In genomic region chr6:90434687-90435086, GRCm38 (mm10) we compare ENCODE assay signal across 9 mouse cellular contexts. TPM values are rescaled to one million over a fixed set of nuclear protein-coding genes. Genes with fewer than 3 reads are reported as not detected.
DNase-seq lines count a peak whose midpoint lies in the region; ATAC-seq and TF ChIP-seq lines count a peak whose summit lies in the region.
"Had no signal": no experiment of that assay in that cellular context is flagged by ENCODE, and none has a peak within 500 bp of the region (broad histone marks: within the 10 kb centered on the region; RNA-seq: fewer than 3 reads in every experiment).

No protein-coding gene starts in this region.

- TF ChIP-seq CTCF in hindbrain, postnatal 0 days (IDR thresholded peaks at IDR 0.05; ENCODE audit: low read depth): no peak
- no peak for TF ChIP-seq CTCF in midbrain, postnatal 0 days (IDR thresholded peaks at IDR 0.05)

- no peaks in the 10 kb centered on the region for H3K36me3 ChIP-seq in kidney, embryonic 16.5 days (ENCODE audit: insufficient read depth, low read length)
- no peaks in the 10 kb centered on the region for H3K36me3 ChIP-seq in hindbrain, postnatal 0 days (ENCODE audit: insufficient read depth, low read length)
- no peaks in the 10 kb centered on the region for H3K36me3 ChIP-seq in midbrain, postnatal 0 days (ENCODE audit: insufficient read depth, low read length)
- H3K36me3 ChIP-seq: heart, embryonic 15.5 days had no signal

- no peak overlapping the region for H3K9ac ChIP-seq in kidney, embryonic 16.5 days (replicated peaks; ENCODE audit: low read length)
- no peak overlapping the region for H3K9ac ChIP-seq in hindbrain, postnatal 0 days (replicated peaks; ENCODE audit: low read length)
- H3K9ac ChIP-seq in midbrain, postnatal 0 days (replicated peaks; ENCODE audit: low read length, poor library complexity, severe bottlenecking): no peak overlapping the region
- H3K9ac ChIP-seq: heart, embryonic 15.5 days had no signal

- H3K4me2 ChIP-seq in kidney, embryonic 16.5 days (replicated peaks; ENCODE audit: low read depth, low read length): no peak overlapping the region
- H3K4me2 ChIP-seq in hindbrain, postnatal 0 days (ENCODE audit: low read depth, low read length): no peak overlapping the region
- no peak overlapping the region for H3K4me2 ChIP-seq in midbrain, postnatal 0 days (ENCODE audit: low read depth, low read length, poor library complexity, severe bottlenecking)
- H3K4me2 ChIP-seq: heart, embryonic 15.5 days had no signal

- peak; percentile 47; the same call in 1 of the 2 replicates for ATAC-seq in kidney, embryonic 16.5 days (ENCODE audit: low FRiP score, low TSS enrichment)
- ATAC-seq in erythroblast, adult 5-6 weeks (replicated peaks; ENCODE audit: low FRiP score, poor library complexity, severe bottlenecking): 0 out of 2 replicates have a peak, but pooled peaks have one; percentile 49
- peak; percentile 55; the same call in 1 of the 2 replicates for ATAC-seq in hindbrain, postnatal 0 days
- peak; percentile 52; the same call in 1 of the 2 replicates for ATAC-seq in midbrain, postnatal 0 days (ENCODE audit: low FRiP score)

- H3K4me3 ChIP-seq in kidney, embryonic 16.5 days (ENCODE audit: low read length): no peak overlapping the region
- H3K4me3 ChIP-seq in hindbrain, postnatal 0 days (ENCODE audit: low read length): no peak overlapping the region
- no peak overlapping the region for H3K4me3 ChIP-seq in midbrain, postnatal 0 days (ENCODE audit: low read depth, low read length)
- H3K4me3 ChIP-seq: heart, embryonic 15.5 days had no signal

- DNase-seq in kidney, postnatal 36 days: no peak
- no peak for DNase-seq in hindbrain, postnatal 0 days (ENCODE audit: low spot score)
- no peak for DNase-seq in midbrain, postnatal 0 days (ENCODE audit: low spot score)
- no peak for DNase-seq in heart, adult 11 months
- no peak for DNase-seq in adrenal gland, adult (ENCODE audit: inconsistent age in 2 of 2, low spot score in 1 of 2)
- DNase-seq in layer of hippocampus, postnatal 36 days: no peak

- H3K27ac ChIP-seq in kidney, embryonic 16.5 days (ENCODE audit: low read length): no peak overlapping the region
- no peak overlapping the region for H3K27ac ChIP-seq in hindbrain, postnatal 0 days
- no peak overlapping the region for H3K27ac ChIP-seq in midbrain, postnatal 0 days (ENCODE audit: low read depth, low read length)
- H3K27ac ChIP-seq: heart, embryonic 15.5 days had no signal

- WGBS in kidney, embryonic 16.5 days: 71% methylated on average over 3 of the region's 3 CpGs
- 73% methylated on average over 3 of the region's 3 CpGs for WGBS in hindbrain, postnatal 0 days
- WGBS in midbrain, postnatal 0 days: 75% methylated on average over 3 of the region's 3 CpGs

- 0 out of 2 replicates have a peak, but pooled peaks cover 5% of the 10 kb centered on the region for H3K9me3 ChIP-seq in kidney, embryonic 16.5 days (ENCODE audit: low read length)
- no peaks in the 10 kb centered on the region for H3K9me3 ChIP-seq in hindbrain, postnatal 0 days (ENCODE audit: low read length)
- H3K9me3 ChIP-seq in midbrain, postnatal 0 days (ENCODE audit: low read length): no peaks in the 10 kb centered on the region
- H3K9me3 ChIP-seq: heart, embryonic 15.5 days had no signal

- no peaks in the 10 kb centered on the region for H3K27me3 ChIP-seq in kidney, embryonic 16.5 days (ENCODE audit: insufficient read depth, low read length)
- H3K27me3 ChIP-seq in hindbrain, postnatal 0 days (ENCODE audit: insufficient read depth, low read length): no peaks in the 10 kb centered on the region
- no peaks in the 10 kb centered on the region for H3K27me3 ChIP-seq in midbrain, postnatal 0 days (ENCODE audit: insufficient read depth, low read length)

- no peaks in the 10 kb centered on the region for H3K4me1 ChIP-seq in kidney, embryonic 16.5 days (ENCODE audit: insufficient read depth, low read length)
- no peaks in the 10 kb centered on the region for H3K4me1 ChIP-seq in hindbrain, postnatal 0 days (ENCODE audit: insufficient read depth, low read length)
- H3K4me1 ChIP-seq in midbrain, postnatal 0 days (ENCODE audit: insufficient read depth, low read length): no peaks in the 10 kb centered on the region
- H3K4me1 ChIP-seq: heart, embryonic 15.5 days had no signal

RNA-seq across cellular contexts. Expression of gene Cfap100, which starts 6.1 kb away (rescaled TPM):
- polyA plus RNA-seq in kidney, embryonic 16.5 days (2015; fragmentation: Nextera tagmentation; extraction: Ambion mirVana): 0.49 and 0.62 TPM in 2 replicates
- total RNA-seq in erythroblast, adult 5-6 weeks (2015; ENCODE audit: low replicate concordance): not detected in 2 replicates
- total RNA-seq in erythroblast, adult 5-6 weeks (2017; ENCODE audit: low replicate concordance): not detected in 2 replicates
- total RNA-seq in hindbrain, postnatal 0 days (2014; rRNA removed): 4.2 and 29.4 TPM in 2 replicates
- polyA plus RNA-seq in hindbrain, postnatal 0 days (2015; fragmentation: Nextera tagmentation; extraction: Ambion mirVana): 8.2 and 9.9 TPM in 2 replicates
- 3.5 and 22.7 TPM in 2 replicates for total RNA-seq in midbrain, postnatal 0 days (2014; rRNA removed)
- polyA plus RNA-seq in midbrain, postnatal 0 days (2015; fragmentation: Nextera tagmentation; extraction: Ambion mirVana): 7.9 TPM in 2 replicates
- 10 to 100 TPM; 10.7 to 16.8 TPM for total RNA-seq in layer of hippocampus, postnatal 36 days (2021)

RNA-seq across cellular contexts. Expression of gene Klf15, which starts 27.7 kb away (rescaled TPM):
- polyA plus RNA-seq in kidney, embryonic 16.5 days (2015; fragmentation: Nextera tagmentation; extraction: Ambion mirVana): 16.1 TPM in 2 replicates
- not detected in 2 replicates for total RNA-seq in erythroblast, adult 5-6 weeks (2015; ENCODE audit: low replicate concordance)
- total RNA-seq in erythroblast, adult 5-6 weeks (2017; ENCODE audit: low replicate concordance): 0.42 and 0.43 TPM in 2 replicates
- 43.2 and 56.4 TPM in 2 replicates for total RNA-seq in hindbrain, postnatal 0 days (2014; rRNA removed)
- 26.6 and 29.6 TPM in 2 replicates for polyA plus RNA-seq in hindbrain, postnatal 0 days (2015; fragmentation: Nextera tagmentation; extraction: Ambion mirVana)
- 34.2 and 35.1 TPM in 2 replicates for total RNA-seq in midbrain, postnatal 0 days (2014; rRNA removed)
- 20.6 and 22.3 TPM in 2 replicates for polyA plus RNA-seq in midbrain, postnatal 0 days (2015; fragmentation: Nextera tagmentation; extraction: Ambion mirVana)
- total RNA-seq in layer of hippocampus, postnatal 36 days (2021): 10 to 100 TPM; 26.2 to 41.7 TPM

RNA-seq across cellular contexts. Expression of gene Aldh1l1, which starts 51.5 kb away (rescaled TPM):
- 21.1 and 23.4 TPM in 2 replicates for polyA plus RNA-seq in kidney, embryonic 16.5 days (2015; fragmentation: Nextera tagmentation; extraction: Ambion mirVana)
- not detected in 2 replicates for total RNA-seq in erythroblast, adult 5-6 weeks (2015; ENCODE audit: low replicate concordance)
- 1.2 TPM in 1 of 2 replicates, not detected in the other for total RNA-seq in erythroblast, adult 5-6 weeks (2017; ENCODE audit: low replicate concordance)
- total RNA-seq in hindbrain, postnatal 0 days (2014; rRNA removed): 168 and 214 TPM in 2 replicates
- 131 and 145 TPM in 2 replicates for polyA plus RNA-seq in hindbrain, postnatal 0 days (2015; fragmentation: Nextera tagmentation; extraction: Ambion mirVana)
- total RNA-seq in midbrain, postnatal 0 days (2014; rRNA removed): 111 and 125 TPM in 2 replicates
- 83.8 and 101 TPM in 2 replicates for polyA plus RNA-seq in midbrain, postnatal 0 days (2015; fragmentation: Nextera tagmentation; extraction: Ambion mirVana)
- 10 to 100 TPM; 40.9 to 41.3 TPM for total RNA-seq in layer of hippocampus, postnatal 36 days (2021)

Comparison
In these comparisons a context has a peak if more than half of its experiments do, and no peak if none do; other contexts are left out.
1. RNA of gene Klf15, which starts 27.7 kb away (total RNA-seq): 43.2 to 56.4 TPM in hindbrain, postnatal 0 days, 26.2 to 41.7 TPM in layer of hippocampus, postnatal 36 days and 34.2 to 35.1 TPM in midbrain, postnatal 0 days; 0.42 to 0.43 TPM in erythroblast, adult 5-6 weeks; every median in the first group is over 10 times any median in the second.
2. RNA of gene Aldh1l1, which starts 51.5 kb away (total RNA-seq): 168 to 214 TPM in hindbrain, postnatal 0 days, 111 to 125 TPM in midbrain, postnatal 0 days and 40.9 to 41.3 TPM in layer of hippocampus, postnatal 36 days; 1.2 TPM in erythroblast, adult 5-6 weeks; every median in the first group is over 10 times any median in the second.
3. Peak in every context shown above with its lines, with median percentiles within 50 percentile points of each other: ATAC-seq.